Mouse (Mus musculus) kidney, adult 11 months (tissue): Measurements from ENCODE around the gene Pgpep1.

Source experiments
- DNase-seq: peaks from one replicate; pipeline ENCODE4 v3.0.0; 2022

Gene Pgpep1

GRCm38 (mm10) chr8:70607603-70607897 is 52.6 kb downstream of the Pgpep1 start:
- no peak for DNase-seq

GRCm38 (mm10) chr8:70606780-70607602 is 53.2 kb downstream of the Pgpep1 start:
- DNase-seq, result peak; percentile 62

- no peak for DNase-seq
These were observed 54.1 kb downstream of the Pgpep1 start for GRCm38 (mm10) chr8:70605871-70606779.

DNA sequence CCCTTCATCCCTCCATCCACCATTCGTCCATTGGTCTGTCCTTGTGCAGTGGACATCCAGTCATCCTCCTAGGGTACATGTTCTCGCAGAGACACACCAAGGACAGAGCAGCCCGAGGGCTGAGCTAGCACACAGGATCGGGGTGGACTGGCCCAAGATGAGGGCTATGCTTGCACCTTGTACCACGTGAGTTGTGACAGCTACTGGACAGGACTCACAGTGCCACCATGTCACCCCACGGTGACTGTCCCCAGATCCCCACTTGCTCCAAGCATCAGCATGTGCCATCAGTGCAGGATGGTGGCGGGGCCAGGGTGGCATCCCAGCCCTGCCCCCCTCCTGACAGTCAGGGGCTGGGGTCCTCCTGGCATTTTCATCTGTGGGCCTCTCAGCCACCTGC is 55.6 kb downstream of the Pgpep1 start:
- DNase-seq, result no peak

GRCm38 (mm10) chr8:70602139-70602811 is 57.9 kb downstream of the Pgpep1 start:
- DNase-seq, result no peak

DNA sequence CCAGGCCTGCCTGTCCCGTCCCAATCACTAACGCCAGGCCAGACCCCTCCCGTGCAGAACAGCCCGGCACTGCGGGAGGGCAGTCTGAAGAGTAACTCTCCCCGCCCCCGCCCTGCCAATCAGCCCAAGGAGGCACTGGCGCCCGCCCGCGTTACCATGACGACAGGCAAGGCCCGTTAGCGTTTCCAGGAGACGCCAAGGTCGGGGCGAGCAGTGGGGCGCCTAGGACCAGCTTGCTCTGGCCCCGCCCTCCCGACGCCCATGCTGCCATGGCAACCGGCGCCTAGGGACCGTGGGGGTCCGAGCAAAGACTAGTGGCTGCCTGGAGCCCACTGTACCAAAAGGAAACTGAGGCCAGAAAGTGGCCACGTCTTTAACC is 58.9 kb downstream of the Pgpep1 start:
- peak; percentile 81 for DNase-seq

GRCm38 (mm10) chr8:70600473-70601270 is 59.5 kb downstream of the Pgpep1 start:
- peak; percentile 58 for DNase-seq

DNA sequence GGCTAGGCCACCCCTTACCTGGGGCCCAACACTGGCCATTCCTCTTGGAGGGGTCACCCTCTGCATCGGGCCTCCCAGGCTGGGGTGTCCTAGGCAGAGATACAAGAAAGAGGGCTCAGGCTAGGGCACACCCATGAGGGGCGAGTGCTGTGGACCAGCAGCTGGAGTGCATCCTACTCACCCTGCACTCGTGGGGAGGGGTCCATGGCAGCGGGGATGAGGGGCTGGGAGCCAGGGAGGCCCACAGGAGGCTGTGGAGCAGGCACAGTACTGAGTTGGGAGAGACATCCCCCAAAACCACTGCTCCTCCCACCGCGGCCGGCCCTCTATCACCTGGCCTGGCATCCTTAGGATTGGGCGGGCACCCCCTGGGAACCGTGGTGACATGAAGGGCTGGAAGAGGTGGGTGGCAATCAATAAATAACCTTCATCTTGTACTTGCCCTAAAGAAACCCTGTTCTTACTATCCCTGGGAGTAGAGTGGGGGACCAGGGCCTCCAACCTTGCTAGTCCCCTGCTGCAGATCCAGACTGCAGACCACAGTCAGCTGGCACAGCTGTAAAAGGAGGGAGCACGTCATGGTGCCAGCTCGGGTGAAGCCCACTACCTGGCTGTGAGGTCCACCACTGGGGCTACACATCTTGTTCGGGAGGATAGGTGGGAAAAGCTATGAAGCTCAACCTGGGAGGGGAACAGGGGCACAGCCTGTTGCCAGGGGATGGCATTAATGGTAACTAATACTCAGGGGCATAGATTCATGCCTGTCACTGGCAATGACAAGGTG is 60.5 kb downstream of the Pgpep1 start:
- no peak for DNase-seq

DNA sequence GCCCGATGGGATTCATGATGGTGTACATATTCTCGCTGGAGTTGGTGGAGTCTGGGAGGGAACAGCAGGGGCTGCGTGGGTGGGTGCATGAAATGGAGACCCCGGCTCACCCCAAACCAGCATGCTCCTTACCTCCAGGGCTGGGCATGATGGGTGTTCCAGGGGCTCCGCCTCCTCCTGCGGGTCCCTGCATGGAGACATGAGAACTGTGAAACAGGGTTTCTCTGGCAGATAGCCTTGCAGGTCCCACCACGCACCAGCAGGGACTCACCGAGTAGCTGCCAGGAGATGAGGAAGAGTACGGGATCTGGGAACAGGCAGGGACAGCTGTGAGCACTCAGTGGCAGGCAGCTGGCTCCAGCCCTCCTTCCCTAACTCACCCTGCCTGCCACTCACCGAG is 61.5 kb downstream of the Pgpep1 start:
- no peak for DNase-seq

- DNase-seq, result peak; percentile 86
These were observed 61.9 kb downstream of the Pgpep1 start for GRCm38 (mm10) chr8:70598283-70598682.

- no peak for DNase-seq
These were observed 62.5 kb downstream of the Pgpep1 start for GRCm38 (mm10) chr8:70597417-70598272.

DNA sequence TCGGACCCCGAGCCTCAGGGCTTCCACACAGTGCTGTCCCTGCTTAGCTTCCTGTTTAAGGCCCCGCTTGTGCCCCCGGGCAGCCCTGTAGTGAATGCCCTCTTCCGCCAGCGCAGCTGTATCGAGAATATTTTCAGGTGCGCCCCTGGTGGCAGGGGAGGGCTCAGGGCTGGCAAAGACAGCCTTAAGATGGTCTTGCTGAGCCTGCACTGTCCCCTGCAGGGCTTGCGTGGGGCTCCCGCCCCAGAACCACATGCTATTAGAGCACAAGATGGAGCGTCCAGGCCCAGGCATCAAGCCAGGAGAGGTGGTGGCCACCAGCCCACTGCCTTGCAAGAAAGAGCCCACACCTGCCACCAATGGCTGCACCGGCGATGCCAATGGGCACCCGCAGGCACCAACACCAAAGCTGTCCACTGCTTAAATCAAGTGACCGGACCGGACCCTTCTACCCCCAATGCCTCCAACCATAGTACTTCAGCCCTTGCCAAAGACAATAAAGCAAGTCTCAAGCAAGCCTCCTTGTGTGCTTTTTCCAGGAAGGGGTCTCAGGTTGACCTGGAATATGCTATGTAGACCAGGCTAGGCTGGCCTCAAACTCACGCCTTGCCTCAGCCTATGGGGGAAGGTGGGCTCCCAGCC is 63.3 kb downstream of the Pgpep1 start:
- no peak for DNase-seq
